Mouse (Mus musculus) midbrain, embryonic 14.5 days (tissue): Measurements from ENCODE around the gene Terf2ip. TPM values are rescaled to one million over a fixed set of nuclear protein-coding genes. Genes with fewer than 3 reads are reported as not detected.

ENCODE experiments used
- ATAC-seq: fragments of 200-750 bp; cut with Nextera tagmentation; 2 replicates; pipeline ENCODE4 v1.8.0; 2017; ENCODE audit warnings: moderate number of reproducible peaks, moderate library complexity; ENCODE audit not compliant: low FRiP score, low TSS enrichment
- DNase-seq: peaks from one replicate; pipeline ENCODE4 v3.0.0-alpha.2; 2015
- H3K27ac ChIP-seq: fragments of 300-500 bp; sonication (generic); replicated peaks from 2 replicates; pipeline ENCODE4 v1.5.1; 2014; ENCODE audit warnings: mild to moderate bottlenecking, low read depth, low read length, moderate library complexity
- H3K27me3 ChIP-seq: fragments of 300-500 bp; sonication (generic); 2 replicates; pipeline ENCODE4 v1.6.1; 2014; ENCODE audit warnings: low read length, control low read depth, mixed read lengths; ENCODE audit not compliant: control insufficient read depth, insufficient read depth
- H3K36me3 ChIP-seq: fragments of 300-500 bp; sonication (generic); 2 replicates; pipeline ENCODE4 v1.6.1; 2014; ENCODE audit warnings: low read length, control low read depth; ENCODE audit not compliant: control insufficient read depth, insufficient read depth
- H3K4me1 ChIP-seq: fragments of 300-500 bp; sonication (generic); 2 replicates; pipeline ENCODE4 v1.6.1; 2014; ENCODE audit warnings: mild to moderate bottlenecking, antibody characterized with exemption, low read length, control low read depth; ENCODE audit not compliant: control insufficient read depth, insufficient read depth
- H3K4me2 ChIP-seq: fragments of 300-500 bp; sonication (generic); 2 replicates; pipeline ENCODE4 v1.6.1; 2014; ENCODE audit warnings: mild to moderate bottlenecking, low read length, moderate library complexity
- H3K4me3 ChIP-seq: fragments of 300-500 bp; sonication (generic); replicated peaks from 2 replicates; pipeline ENCODE4 v1.5.1; 2014; ENCODE audit warnings: low read depth, low read length
- H3K9ac ChIP-seq: fragments of 300-500 bp; sonication (generic); replicated peaks from 2 replicates; pipeline ENCODE4 v1.6.1; 2014; ENCODE audit warnings: mild to moderate bottlenecking, low read length, moderate library complexity
- H3K9me3 ChIP-seq: fragments of 300-500 bp; sonication (generic); 2 replicates; pipeline ENCODE4 v1.6.1; 2016; ENCODE audit warnings: low read length, control low read depth, mixed read lengths; ENCODE audit not compliant: control insufficient read depth
- WGBS: fragments of 180-500 bp; shearing (Covaris S2); extraction: QIAGEN DNeasy Blood & Tissue Kit; methylation state at CpG from one replicate; pipeline ENCODE4 v1.1.7; 2014; 5-methylcytosine and 5-hydroxymethylcytosine counted together
- polyA plus RNA-seq: library from polyadenylated mRNA; unstranded; fragments of >200 nt; fragmentation: Nextera tagmentation; extraction: Ambion mirVana; gene quantifications from 2 replicates; pipeline ENCODE4 v1.2.1, GENCODE M21; 2014

Gene Terf2ip
- polyA plus RNA-seq, 1 experiment from 2014 or later, result 58.3 TPM

DNA sequence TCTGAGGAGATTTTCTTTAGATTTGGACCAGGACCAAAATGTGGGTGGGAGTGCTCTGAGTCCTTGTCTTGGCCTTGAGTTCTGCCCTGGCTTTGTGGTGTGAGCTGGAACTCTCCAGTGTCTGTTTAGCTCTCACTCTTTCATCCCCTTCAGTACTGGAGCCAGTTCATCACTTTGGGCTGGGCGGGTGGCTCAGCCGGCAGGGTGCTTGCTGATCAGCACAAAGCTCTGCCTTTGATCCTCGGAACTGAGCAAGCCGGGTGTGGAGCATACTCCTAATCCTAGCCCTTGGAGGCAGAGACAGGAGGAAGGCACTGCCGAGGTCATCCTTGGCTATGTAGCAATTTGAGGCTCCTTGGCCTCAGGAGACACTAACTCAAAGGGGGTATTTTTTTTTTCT, 42.2 kb upstream of the Terf2ip start:
- 18% methylated on average over 5 of the region's 5 CpGs for WGBS

GRCm38 (mm10) chr8:111974138-111974537, 37.1 kb upstream of the Terf2ip start:
- 97% methylated on average over 12 of the region's 12 CpGs for whole genome bisulfite sequencing
- Histone ChIP-seq H3K36me3 (peaks cover 27% of the 10 kb centered on the region), H3K27ac (no peak overlapping the region), H3K4me1 (no peaks in the 10 kb centered on the region), H3K9ac (no peak overlapping the region), H3K27me3 (no peaks in the 10 kb centered on the region), H3K4me2 (no peak overlapping the region), H3K4me3 (no peak overlapping the region), H3K9me3 (no peaks in the 10 kb centered on the region)
- ATAC-seq, result no peak
- no peak for DNase-seq

More for the DNA sequence above, 42.2 kb upstream of the Terf2ip start:
- no peak overlapping the region for H3K27ac ChIP-seq
- no peak overlapping the region for H3K9ac ChIP-seq
- H3K27me3 ChIP-seq, result no peaks in the 10 kb centered on the region
- peaks cover 9% of the 10 kb centered on the region for H3K36me3 ChIP-seq
- H3K4me2 ChIP-seq, result no peak overlapping the region
- DNase-seq, result no peak
- H3K4me3 ChIP-seq, result no peak overlapping the region
- no peaks in the 10 kb centered on the region for H3K4me1 ChIP-seq
- no peak for ATAC-seq
- H3K9me3 ChIP-seq, result no peaks in the 10 kb centered on the region

GRCm38 (mm10) chr8:111975706-111976105, 35.5 kb upstream of the Terf2ip start:
- Histone ChIP-seq H3K9me3 (no peaks in the 10 kb centered on the region), H3K4me2 (no peak overlapping the region), H3K27me3 (no peaks in the 10 kb centered on the region), H3K36me3 (peaks cover 30% of the 10 kb centered on the region), H3K9ac (no peak overlapping the region), H3K4me1 (no peaks in the 10 kb centered on the region), H3K27ac (no peak overlapping the region), H3K4me3 (no peak overlapping the region)
- ATAC-seq (no peak), DNase-seq (no peak)
- 93% methylated on average over 2 of the region's 2 CpGs for WGBS

GRCm38 (mm10) chr8:111976326-111976725, 34.9 kb upstream of the Terf2ip start:
- H3K9ac ChIP-seq, result no peak overlapping the region
- 81% methylated on average over 2 of the region's 2 CpGs for WGBS
- ATAC-seq (no peak), DNase-seq (no peak)
- no peaks in the 10 kb centered on the region for H3K9me3 ChIP-seq
- H3K27me3 ChIP-seq, result no peaks in the 10 kb centered on the region
- H3K27ac ChIP-seq, result no peak overlapping the region
- H3K4me1 ChIP-seq, result no peaks in the 10 kb centered on the region
- peaks cover 30% of the 10 kb centered on the region for H3K36me3 ChIP-seq
- H3K4me3 ChIP-seq, result no peak overlapping the region
- H3K4me2 ChIP-seq, result no peak overlapping the region

DNA sequence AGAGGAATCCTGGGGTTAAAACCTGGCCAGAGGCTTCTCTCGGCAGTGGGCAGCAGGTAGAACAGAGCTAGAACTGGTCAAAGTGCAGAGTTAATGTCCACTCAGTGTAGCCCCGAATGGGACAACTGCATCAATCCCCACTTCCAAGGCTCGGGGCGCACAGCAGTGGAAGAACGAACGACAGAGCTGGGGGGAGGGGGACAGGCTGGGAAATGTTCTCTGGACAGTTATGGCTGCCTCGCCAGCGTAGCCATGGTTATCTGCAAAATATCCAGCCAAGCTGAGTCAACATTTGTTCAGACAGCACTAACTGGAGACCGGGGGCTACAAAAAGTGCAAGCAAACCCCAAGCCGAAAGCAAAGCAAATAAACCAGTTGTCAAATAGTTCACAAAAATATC, 33.1 kb upstream of the Terf2ip start:
- DNase-seq, result peak; percentile 15
- Histone ChIP-seq H3K9me3 (no peaks in the 10 kb centered on the region), H3K4me3 (no peak overlapping the region), H3K27me3 (no peaks in the 10 kb centered on the region), H3K4me1 (no peaks in the 10 kb centered on the region), H3K9ac (no peak overlapping the region), H3K36me3 (peaks cover 32% of the 10 kb centered on the region), H3K4me2 (no peak overlapping the region), H3K27ac (no peak overlapping the region)
- 86% methylated on average over 10 of the region's 10 CpGs for WGBS
- ATAC-seq, result no peak

- H3K9me3 ChIP-seq, result no peaks in the 10 kb centered on the region
- H3K4me1 ChIP-seq, result no peaks in the 10 kb centered on the region
- peaks cover 48% of the 10 kb centered on the region for H3K36me3 ChIP-seq
- H3K4me3 ChIP-seq, result no peak overlapping the region
- 82% methylated on average over 7 of the region's 7 CpGs for WGBS
- DNase-seq (no peak), ATAC-seq (no peak)
- no peak overlapping the region for H3K27ac ChIP-seq
- H3K9ac ChIP-seq, result no peak overlapping the region
- H3K4me2 ChIP-seq, result no peak overlapping the region
- H3K27me3 ChIP-seq, result no peaks in the 10 kb centered on the region
These were observed 29.1 kb upstream of the Terf2ip start for GRCm38 (mm10) chr8:111982116-111982515.

DNA sequence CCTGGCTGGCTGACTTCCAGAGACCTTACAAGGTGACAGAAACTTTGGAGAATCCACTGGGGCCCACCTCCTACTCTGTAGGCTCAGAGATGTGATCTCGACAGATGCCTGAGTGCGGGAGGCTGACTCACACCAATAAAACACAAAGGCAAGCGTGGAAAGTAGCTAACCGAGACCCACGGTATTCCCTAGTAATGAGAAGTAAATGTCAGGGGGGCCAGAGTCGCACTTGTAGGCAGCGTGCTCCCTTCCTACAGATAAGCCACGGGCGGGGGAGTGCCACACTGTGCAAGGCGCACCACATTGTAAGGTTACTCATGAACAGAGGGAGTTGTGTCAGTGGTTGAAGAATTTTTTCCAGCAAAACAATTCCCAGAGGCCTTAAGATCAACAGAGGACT, 26.7 kb upstream of the Terf2ip start:
- no peak overlapping the region for H3K4me3 ChIP-seq
- no peaks in the 10 kb centered on the region for H3K4me1 ChIP-seq
- no peak for ATAC-seq
- DNase-seq, result no peak
- H3K27ac ChIP-seq, result no peak overlapping the region
- H3K9ac ChIP-seq, result no peak overlapping the region
- 90% methylated on average over 10 of the region's 10 CpGs for WGBS
- peaks cover 50% of the 10 kb centered on the region; the same call in 1 of the 2 replicates for H3K36me3 ChIP-seq
- no peaks in the 10 kb centered on the region for H3K27me3 ChIP-seq
- no peaks in the 10 kb centered on the region for H3K9me3 ChIP-seq
- H3K4me2 ChIP-seq, result no peak overlapping the region

DNA sequence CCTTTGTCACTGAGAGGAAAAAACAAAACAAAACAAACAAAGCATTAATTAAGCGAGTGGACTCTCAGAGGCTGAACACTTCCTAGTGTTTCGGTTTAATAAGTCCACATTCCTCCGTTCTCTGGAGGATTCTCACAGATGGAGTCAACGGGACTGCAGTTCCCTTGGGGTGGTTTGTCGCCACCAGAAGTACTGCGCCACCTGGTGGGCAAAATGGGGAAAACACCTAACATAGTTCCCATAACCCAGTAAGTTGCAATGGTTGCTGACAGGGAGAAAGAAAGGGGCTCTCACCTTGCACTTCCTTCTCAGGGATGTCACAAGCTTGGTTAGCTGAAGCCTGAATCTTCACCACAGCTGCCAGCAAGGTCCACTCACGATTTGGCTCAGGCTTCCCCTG, 21.3 kb upstream of the Terf2ip start:
- Histone ChIP-seq H3K27me3 (no peaks in the 10 kb centered on the region), H3K9ac (no peak overlapping the region), H3K4me3 (no peak overlapping the region), H3K9me3 (no peaks in the 10 kb centered on the region), H3K4me2 (no peak overlapping the region), H3K27ac (no peak overlapping the region), H3K4me1 (peaks cover 5% of the 10 kb centered on the region; the same call in 1 of the 2 replicates), H3K36me3 (peaks cover 52% of the 10 kb centered on the region)
- ATAC-seq, result no peak
- peak; percentile 87 for DNase-seq
- 21% methylated on average over 7 of the region's 7 CpGs for WGBS

- H3K9ac ChIP-seq, result peak overlapping the region; percentile 64
- H3K4me2 ChIP-seq, result peak overlapping the region; percentile 58
- DNase-seq (no peak), ATAC-seq (no peak)
- no peak overlapping the region for H3K27ac ChIP-seq
- peaks cover 5% of the 10 kb centered on the region; the same call in 1 of the 2 replicates for H3K4me1 ChIP-seq
- H3K9me3 ChIP-seq, result no peaks in the 10 kb centered on the region
- H3K4me3 ChIP-seq, result peak overlapping the region; percentile 57
- 67% methylated on average over 8 of the region's 8 CpGs for WGBS
- peaks cover 56% of the 10 kb centered on the region for H3K36me3 ChIP-seq
- H3K27me3 ChIP-seq, result no peaks in the 10 kb centered on the region
These were observed 19.9 kb upstream of the Terf2ip start for GRCm38 (mm10) chr8:111991278-111991677.
